Mouse (Mus musculus): Measurements from ENCODE around the gene Vat1l.

DNA sequence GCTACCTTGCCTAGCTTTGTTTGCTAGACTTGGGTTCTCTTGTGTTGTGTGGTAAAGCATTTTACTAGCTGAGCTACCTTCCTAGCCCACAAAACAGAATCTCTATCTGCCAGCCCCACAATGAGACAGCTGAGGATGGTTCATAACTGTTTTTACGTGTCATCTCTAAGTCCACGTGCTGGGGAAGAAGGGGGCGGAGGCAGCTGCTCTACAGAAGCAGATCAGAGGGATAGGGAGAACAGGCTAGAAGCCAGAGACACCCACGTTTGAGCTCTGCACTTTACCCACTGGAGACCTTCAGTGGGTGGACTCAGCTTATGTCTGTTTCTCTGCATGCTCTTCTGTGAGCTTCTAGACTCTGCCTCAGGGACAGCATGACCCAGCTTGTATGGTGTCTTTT, 216.1 kb downstream of the Vat1l start:
- no peak for TF ChIP-seq MYOG (IDR thresholded peaks at IDR 0.05; ENCODE audit: control insufficient read depth in 1 of 3, insufficient read depth in 1 of 3, insufficient read length in 2 of 3, low read depth in 2 of 3)
- TF ChIP-seq REST (IDR thresholded peaks at IDR 0.05; ENCODE audit: insufficient read depth, insufficient read length): no peak
- TF ChIP-seq POLR2A (IDR thresholded peaks at IDR 0.05; ENCODE audit: insufficient read length, low read depth): no peak
- no peak for TF ChIP-seq E2F4 (IDR thresholded peaks at IDR 0.05; ENCODE audit: insufficient read depth)
- TF ChIP-seq POLR2AphosphoS2 (IDR thresholded peaks at IDR 0.05; ENCODE audit: insufficient read length, low read depth): no peak
- TF ChIP-seq TCF12 (IDR thresholded peaks at IDR 0.05; ENCODE audit: insufficient read depth, poor library complexity, severe bottlenecking): no peak
- peak in 1 of 3 experiments; percentile 32 for TF ChIP-seq MYOD1 (IDR thresholded peaks at IDR 0.05; ENCODE audit: control insufficient read depth in 1 of 3, insufficient read length in 2 of 3, low read depth in 2 of 3)
- no peak for TF ChIP-seq CEBPB (IDR thresholded peaks at IDR 0.05; ENCODE audit: insufficient read depth, poor library complexity, severe bottlenecking)
- TF ChIP-seq MAX (IDR thresholded peaks at IDR 0.05; ENCODE audit: low read depth): no peak
- no peak for TF ChIP-seq TCF3 (IDR thresholded peaks at IDR 0.05; ENCODE audit: insufficient read length, low read depth)
- TF ChIP-seq USF1 (IDR thresholded peaks at IDR 0.05; ENCODE audit: low read depth): no peak
